Mouse (Mus musculus): Measurements from ENCODE around the gene Nxph1.

Nxph1 gene

GRCm38 (mm10) chr6:8959810-8960209, 11.6 kb downstream of the Nxph1 start:
- DNase-seq (ENCODE audit: low spot score in 2 of 2), result no peak

DNA sequence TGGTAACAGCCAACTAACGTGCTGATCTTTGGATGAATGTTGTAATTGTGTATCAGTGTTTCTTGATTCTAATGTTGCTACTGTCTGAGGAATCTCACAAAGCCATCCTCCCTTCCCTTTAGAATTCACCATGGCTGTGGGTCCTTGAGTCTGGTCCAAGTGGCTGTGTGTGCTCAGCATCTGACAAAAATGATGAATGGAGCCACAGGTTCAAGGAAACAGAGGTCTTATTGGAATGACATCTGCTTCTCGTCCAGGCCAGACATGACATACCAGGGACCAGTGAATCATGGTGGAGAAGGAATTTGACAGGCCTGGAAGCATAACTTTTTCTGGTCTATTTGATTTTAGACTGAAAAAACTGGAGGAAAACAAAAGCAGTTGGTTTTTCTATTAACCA, 22.3 kb downstream of the Nxph1 start:
- DNase-seq (ENCODE audit: low spot score in 2 of 2), result no peak

DNA sequence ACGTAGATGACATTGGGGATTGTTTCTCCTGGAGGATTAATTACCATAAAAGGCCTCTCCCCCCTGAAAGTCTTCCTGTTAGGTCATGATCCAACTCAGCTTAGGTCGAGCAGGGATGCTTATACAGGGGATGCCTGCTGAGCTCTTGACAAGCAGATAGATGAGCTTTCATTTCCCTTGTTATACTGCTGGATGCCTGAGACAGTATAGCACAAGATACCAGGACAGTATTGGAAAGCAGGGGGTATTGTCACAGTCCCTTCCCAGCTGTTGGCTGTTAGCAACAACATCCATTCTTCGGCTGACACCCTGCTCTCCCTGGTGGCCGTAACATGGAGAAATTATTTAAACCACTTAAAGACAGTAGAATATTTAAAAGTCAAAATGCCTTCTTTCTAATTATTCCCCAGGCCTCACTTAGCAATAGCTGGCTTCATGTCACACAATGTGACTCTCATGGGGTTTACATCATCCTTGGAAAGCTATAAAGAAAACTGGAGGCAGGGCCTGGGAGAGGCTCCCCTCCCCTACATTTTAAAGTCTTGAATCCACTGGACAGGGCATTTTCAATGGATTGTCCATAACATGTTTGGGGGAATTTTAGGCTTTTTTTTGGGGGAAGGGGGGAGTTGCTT, 31.1 kb downstream of the Nxph1 start:
- no peak for DNase-seq (ENCODE audit: low spot score in 2 of 2)

DNA sequence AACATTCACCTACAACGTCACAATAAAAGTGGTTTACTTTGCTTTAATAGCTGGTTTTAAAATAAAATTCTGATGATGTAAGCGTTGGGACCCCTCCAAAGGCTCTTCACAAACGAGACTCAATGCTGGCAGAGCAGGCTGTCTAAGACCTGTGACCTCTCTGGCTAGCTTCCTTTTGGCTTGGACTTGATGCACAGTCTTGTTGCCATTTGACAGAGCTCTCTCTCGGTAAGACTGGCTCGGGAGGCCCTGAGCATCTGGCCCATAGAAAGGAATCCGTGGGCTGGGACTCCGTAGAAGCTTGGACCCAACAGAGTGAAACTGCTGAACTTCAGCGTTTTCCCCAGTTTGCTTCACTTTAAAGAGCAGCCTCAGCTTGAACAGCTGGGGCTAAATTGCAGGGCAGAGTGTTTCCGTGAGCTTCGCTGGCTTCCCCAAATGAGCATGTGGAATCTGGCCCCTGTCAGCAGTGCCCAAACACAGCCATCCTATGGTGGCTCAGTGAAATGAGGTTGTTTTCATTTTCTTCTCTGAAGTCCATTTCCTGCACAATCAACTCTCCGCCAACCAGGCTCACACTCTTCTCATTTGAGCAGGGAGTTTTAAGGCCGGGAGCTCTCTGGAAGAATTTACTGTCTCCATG, 48.2 kb downstream of the Nxph1 start:
- DNase-seq (ENCODE audit: low spot score in 2 of 2), result no peak

GRCm38 (mm10) chr6:8997326-8997725, 49.1 kb downstream of the Nxph1 start:
- no peak for DNase-seq (ENCODE audit: low spot score in 2 of 2)

- no peak for DNase-seq (ENCODE audit: low spot score in 2 of 2)
These were observed 54.5 kb downstream of the Nxph1 start for GRCm38 (mm10) chr6:9002686-9003085.

DNA sequence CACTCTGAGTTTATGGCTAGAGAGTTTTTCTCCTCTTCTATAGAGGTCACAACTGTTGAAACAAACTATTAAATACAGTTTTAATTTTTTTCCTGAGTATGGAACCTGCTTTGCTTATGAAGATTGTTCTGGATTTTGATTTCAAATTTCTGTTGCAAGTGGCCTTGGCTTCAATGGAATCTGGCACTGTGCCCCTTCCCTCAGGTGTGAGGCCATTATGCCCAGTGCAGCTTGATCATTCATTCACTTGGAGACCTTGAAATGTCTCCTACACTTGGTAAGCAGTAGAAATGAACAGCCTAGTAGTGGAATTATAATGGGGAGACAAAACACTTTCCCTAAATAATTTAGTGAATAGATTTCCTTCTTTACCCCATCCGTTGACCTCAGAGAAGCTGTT, 78.4 kb downstream of the Nxph1 start:
- DNase-seq (ENCODE audit: low spot score in 2 of 2), result no peak

DNA sequence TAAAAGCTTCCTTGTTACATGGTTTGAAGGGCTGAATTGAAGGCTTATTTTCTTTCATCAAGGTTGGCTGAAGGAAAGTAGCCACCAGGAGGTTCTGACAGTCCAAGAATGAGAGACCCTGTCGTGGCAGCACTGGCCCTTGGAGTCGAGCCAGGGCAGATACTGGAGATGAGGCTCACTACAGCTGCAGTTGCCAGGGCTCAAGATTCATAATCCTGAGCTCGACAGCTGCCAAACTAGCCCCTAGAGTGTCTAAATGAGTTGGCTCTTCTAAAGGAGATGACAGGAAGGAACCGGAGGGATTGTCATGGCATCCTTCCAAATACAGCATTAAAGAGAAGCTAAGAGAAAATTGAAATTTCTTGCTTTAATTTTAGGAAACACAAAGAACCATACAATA, 78.9 kb downstream of the Nxph1 start:
- DNase-seq (ENCODE audit: low spot score in 2 of 2), result no peak

GRCm38 (mm10) chr6:9028501-9028900, 80.3 kb downstream of the Nxph1 start:
- no peak for DNase-seq (ENCODE audit: low spot score in 2 of 2)

DNA sequence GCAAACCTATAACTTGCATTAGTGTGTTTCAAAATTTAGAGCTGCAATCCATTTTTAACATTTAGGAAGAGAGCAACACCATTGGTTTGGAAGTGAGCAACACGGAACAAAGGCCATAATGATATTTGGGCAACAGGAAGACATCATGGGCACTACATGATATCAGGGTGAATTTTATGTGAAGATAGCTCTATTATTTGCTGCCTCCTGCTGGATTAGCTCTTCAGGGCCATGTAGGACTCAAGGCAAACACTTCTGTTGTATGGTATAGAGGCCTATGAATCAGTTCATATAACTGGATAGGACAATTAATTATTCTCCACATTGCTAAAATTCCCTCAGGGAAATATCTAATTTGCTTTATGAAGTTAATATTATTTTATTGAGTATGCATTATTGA, 91.1 kb downstream of the Nxph1 start:
- DNase-seq (ENCODE audit: low spot score in 2 of 2), result no peak

- DNase-seq (ENCODE audit: low spot score in 2 of 2), result no peak
These were observed 92.8 kb downstream of the Nxph1 start for GRCm38 (mm10) chr6:9040991-9041390.

- DNase-seq (ENCODE audit: low spot score in 2 of 2), result no peak
These were observed 94.2 kb downstream of the Nxph1 start for GRCm38 (mm10) chr6:9042391-9042790.

GRCm38 (mm10) chr6:9046815-9047214, 98.6 kb downstream of the Nxph1 start:
- DNase-seq (ENCODE audit: low spot score in 2 of 2), result no peak

DNA sequence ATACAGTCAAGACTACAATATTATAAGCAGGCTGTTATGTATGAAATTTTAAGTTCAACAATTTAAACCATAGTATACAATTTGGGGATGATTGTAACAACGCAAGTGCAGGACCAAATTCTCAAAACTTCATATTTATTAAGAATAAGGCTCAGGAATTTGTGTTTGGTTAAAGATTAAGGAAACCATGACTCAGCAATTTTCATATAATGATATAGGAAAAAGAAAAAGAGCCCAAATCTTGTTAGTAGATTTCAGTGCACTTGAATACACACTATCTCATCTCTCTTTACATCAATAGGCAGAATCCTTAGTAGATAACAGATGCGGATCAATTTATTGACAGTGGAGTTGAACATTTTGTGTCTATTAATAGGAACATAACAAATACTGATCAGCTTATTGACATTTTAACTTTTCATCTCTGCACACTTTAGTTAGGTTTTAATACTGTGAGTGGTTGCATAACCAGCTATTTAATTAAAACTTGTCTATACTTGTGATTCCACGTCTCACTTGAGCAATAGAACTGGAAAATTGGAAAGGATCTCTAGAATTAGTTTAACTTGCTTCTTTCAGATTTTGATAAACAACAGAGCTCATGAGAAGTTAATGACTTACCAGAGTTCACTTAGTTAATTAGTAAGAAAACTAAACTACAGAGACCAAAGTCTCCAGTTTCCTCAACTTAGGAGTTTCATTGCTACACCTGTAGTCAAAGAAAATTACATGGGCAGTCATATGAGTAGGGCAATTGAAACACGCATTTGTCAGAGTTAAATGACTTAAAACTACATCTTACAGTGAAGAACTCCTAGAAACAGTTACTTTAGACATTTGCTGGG, 113.3 kb downstream of the Nxph1 start:
- no peak for DNase-seq (ENCODE audit: low spot score in 2 of 2)

GRCm38 (mm10) chr6:9066435-9066834, 118.2 kb downstream of the Nxph1 start:
- no peak for DNase-seq (ENCODE audit: low spot score in 2 of 2)

DNA sequence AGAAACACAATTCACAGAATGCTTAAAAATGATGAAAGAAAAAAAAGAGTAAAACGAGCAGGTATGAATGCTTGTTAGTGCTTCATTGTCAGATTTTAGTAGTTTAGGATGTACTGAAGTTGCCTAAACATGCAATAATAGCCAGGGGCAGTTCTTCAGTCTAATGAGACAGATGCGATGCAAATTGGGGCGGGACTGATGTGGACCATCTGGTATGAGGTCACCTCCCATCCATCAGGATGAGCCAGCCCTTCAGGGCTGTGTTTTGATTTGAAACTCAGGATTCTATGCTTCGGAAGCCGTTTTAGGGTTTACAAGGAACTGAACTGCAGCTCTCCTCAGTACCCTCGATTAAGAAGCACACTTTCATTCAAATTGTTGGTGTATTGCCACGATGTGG, 121.7 kb downstream of the Nxph1 start:
- DNase-seq (ENCODE audit: low spot score in 2 of 2), result no peak

GRCm38 (mm10) chr6:9076463-9076862, 128.2 kb downstream of the Nxph1 start:
- DNase-seq (ENCODE audit: low spot score in 2 of 2), result no peak

DNA sequence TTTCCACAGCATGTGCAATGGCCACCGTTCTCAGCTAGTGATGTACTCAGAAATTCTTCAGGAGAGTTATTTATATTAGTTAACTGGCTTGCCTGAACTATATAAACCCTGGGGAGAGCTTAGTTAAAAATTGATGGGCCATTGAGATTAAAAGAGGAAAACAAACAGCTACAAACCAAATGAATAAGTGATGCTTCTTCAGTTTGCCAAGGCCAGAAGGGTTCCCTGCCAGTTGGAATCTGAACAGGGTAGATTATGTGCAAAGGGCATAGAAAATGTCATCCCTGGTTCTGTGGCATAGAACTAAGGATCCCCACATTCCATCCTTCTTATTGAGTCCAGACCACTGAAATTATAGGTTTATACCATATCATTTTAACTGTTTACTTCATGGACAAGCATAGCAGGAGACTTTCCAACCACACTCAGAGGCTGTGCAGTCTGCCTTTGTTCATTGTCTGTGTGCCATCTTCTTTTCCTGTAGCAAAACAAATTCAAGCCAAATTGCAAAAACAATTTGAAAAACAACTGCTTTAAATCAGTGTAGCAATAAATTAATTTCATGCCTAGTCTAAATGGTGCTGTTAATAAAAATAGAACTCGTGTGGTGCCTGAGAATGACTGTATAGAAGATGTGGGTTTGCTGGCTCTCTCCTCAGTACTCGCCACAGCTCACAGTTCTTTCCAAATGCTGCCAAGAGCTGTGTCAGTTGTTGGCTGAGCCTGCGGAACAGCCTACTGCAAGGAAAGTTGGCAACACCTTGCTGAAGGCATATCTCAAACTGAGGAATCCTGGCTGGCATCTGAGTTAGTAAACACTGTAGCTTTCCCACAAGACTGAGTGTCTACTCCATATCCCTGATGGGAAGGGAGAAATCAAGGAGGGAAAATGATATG, 129.8 kb downstream of the Nxph1 start:
- peak in 1 of 2 experiments; percentile 29 for DNase-seq (ENCODE audit: low spot score in 2 of 2)

GRCm38 (mm10) chr6:9083851-9084250, 135.6 kb downstream of the Nxph1 start:
- DNase-seq (ENCODE audit: low spot score in 2 of 2), result no peak

- DNase-seq (ENCODE audit: low spot score in 2 of 2), result no peak
These were observed 149.1 kb downstream of the Nxph1 start for GRCm38 (mm10) chr6:9097345-9097744.

DNA sequence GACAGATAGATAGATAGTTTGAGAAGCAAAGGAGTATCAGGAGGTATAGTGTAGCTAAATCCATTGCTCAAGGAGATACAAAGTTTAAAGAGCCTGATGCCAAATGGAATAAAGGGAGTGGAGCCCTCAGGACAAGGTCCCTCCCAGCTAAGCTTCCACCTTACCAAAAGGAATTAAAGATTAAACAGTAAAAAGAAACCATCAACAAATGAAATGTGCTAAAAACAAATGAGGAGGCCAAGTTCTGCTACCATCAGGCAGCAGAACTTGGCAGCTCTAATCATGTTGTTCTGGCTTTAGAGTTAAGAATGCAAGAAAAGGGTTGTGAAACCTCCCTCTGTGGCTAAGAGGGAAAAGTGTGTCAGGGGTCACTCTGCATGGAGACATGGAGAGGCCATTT, 159.1 kb downstream of the Nxph1 start:
- no peak for DNase-seq (ENCODE audit: low spot score in 2 of 2)

DNA sequence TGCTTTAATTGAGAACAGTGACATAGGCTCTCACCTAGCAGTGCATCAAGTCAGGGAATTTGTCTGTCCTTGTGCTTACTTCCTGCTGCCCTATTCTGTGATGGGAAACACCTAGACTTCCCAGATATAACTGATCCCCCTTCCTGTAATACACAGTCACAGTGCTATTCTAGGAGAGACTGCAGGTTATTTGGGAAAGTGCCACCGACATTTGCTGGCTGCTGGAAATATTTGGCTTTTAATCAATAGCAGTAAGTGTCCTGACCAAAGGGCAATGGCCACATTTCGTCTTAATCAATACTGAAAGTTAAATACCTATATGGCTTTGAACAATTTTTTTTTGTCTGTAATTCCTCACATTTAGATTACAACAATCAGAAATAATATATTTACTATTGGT, 170.9 kb downstream of the Nxph1 start:
- no peak for DNase-seq (ENCODE audit: low spot score in 2 of 2)
